Mouse (Mus musculus) stomach, postnatal 0 days (tissue): ENCODE measurements at regions not wholly inside any gene's neighbourhood (a gene's known extent, or its start where the extent isn't known, plus 50 kb on each side); places are given as distances from the start of the nearest gene placed in this dataset.

Experiments used
- CTCF ChIP-seq: IDR thresholded peaks from 2 replicates; pipeline ENCODE4 v1.5.1; 2016; ENCODE audit warnings: antibody characterized with exemption, low read depth, mild to moderate bottlenecking, moderate library complexity
- EP300 ChIP-seq: optimal IDR thresholded peaks from 2 replicates; pipeline ENCODE3; 2016; ENCODE audit warnings: antibody characterized with exemption

GRCm38 (mm10) chr2:51236852-51237251, 87.9 kb upstream of the Rnd3 start:
- TF ChIP-seq CTCF = no peak
- no peak for TF ChIP-seq EP300
